Mouse (Mus musculus) adrenal gland, postnatal 36 days (tissue): ENCODE measurements around the gene Gata2. TPM values are rescaled to one million over a fixed set of nuclear protein-coding genes. Genes with fewer than 3 reads are reported as not detected.

Experiments used
- total RNA-seq, 2 experiments: library from RNA; stranded (reverse); gene quantifications; 2 replicates each; pipeline ENCODE4 v1.2.3; 2021

The Gata2 gene
- total RNA-seq, 2 experiments from 2014 or later = 21.0 to 21.1 TPM

Other genes with a start within 250 kb of the Gata2 start
- 10 to 100 TPM; 11.1 to 11.2 TPM for gene H1fx, start 212.3 kb upstream of the Gata2 start, total RNA-seq
- gene Rab7, start 148.6 kb upstream of the Gata2 start, total RNA-seq = 100 to 1,000 TPM; 311 to 361 TPM
- 100 to 1,000 TPM; 255 to 268 TPM for gene Rpn1, start 109.4 kb upstream of the Gata2 start, total RNA-seq
- not detected for gene Dnajb8, start 28.4 kb downstream of the Gata2 start, total RNA-seq